Mouse (Mus musculus): Measurements from ENCODE around the gene Ffar1. TPM values are rescaled to one million over a fixed set of nuclear protein-coding genes. Genes with fewer than 3 reads are reported as not detected.

Gene Ffar1
- polyA plus RNA-seq, 1 experiment from 2014 or later, result not detected

DNA sequence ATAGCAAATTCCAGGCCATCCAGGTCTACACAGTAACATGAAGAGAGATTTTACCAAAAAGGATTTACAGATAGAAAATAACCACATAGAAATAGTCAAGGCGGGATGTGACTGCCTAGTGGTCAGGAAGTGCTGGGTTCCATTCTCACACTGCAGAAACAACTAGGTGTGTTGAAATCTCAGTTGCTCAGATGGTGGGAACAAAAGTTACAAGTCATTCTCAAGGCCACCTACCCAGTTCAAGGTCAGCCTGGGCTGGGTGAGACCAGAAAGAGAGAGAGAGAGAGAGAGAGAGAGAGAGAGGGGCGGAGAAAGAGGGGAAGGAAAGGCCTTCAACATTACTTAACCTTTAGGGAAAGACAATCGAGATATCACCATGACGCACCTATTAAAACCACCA, 25.5 kb upstream of the Ffar1 start:
- Histone ChIP-seq H3K4me2 (no peak overlapping the region), H3K27me3 (replicated peaks) (no peaks in the 10 kb centered on the region), H3K4me1 (replicated peaks) (no peaks in the 10 kb centered on the region), H3K9me3 (replicated peaks) (no peaks in the 10 kb centered on the region), H3K27ac (ENCODE audit: poor library complexity, severe bottlenecking) (no peak overlapping the region), H3K4me3 (no peak overlapping the region), H3K36me3 (no peaks in the 10 kb centered on the region), H3K9ac (no peak overlapping the region)
- WGBS, result 81% methylated on average over 4 of the region's 4 CpGs
- no peak for ATAC-seq (ENCODE audit: insufficient number of reproducible peaks, low FRiP score)

DNA sequence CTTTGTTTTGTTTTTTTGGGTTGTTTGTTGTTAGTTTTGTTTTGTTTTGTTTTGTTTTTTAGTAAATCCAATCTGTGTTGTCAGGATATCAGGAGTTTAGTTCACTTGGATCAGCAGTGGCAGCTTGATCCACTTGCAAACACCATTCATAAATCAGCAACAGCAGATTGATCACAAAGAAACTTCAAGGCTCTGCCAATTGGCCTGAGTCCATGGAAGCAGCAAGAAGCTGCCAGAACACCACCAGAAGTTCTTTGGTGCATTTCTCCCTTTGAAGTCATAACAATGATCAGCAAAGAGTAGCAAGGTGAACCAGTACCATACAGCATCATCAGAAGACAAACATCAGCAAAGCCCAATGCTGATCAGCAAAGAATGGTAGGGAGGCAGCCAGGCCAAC, 22.7 kb upstream of the Ffar1 start:
- Histone ChIP-seq H3K27me3 (replicated peaks) (0 out of 2 replicates have a peak, but pooled peaks cover 2% of the 10 kb centered on the region), H3K4me2 (no peak overlapping the region), H3K9me3 (replicated peaks) (no peaks in the 10 kb centered on the region), H3K9ac (no peak overlapping the region), H3K27ac (ENCODE audit: poor library complexity, severe bottlenecking) (no peak overlapping the region), H3K36me3 (no peaks in the 10 kb centered on the region), H3K4me1 (replicated peaks) (no peaks in the 10 kb centered on the region), H3K4me3 (no peak overlapping the region)
- no peak for ATAC-seq (ENCODE audit: insufficient number of reproducible peaks, low FRiP score)

DNA sequence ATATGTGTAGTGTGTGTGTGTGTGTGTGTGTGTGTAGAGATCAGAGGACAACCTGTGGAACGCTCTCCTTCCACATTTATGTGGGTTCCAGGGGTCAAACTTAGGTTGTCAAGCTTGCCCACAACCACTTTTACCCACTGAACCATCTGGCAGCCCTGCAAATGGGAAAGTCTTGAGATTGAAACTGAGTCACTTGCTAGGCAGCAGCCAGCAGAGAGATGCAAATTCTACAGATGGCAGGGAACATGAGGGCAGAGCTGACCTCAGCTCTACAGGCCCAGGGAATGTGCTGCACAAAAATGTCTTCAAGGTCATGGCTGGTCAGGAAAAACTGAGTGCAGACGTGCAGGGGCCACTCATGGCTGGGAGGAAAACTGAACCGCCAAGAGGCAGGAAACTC, 20.0 kb upstream of the Ffar1 start:
- ATAC-seq (ENCODE audit: insufficient number of reproducible peaks, low FRiP score), result no peak
- Histone ChIP-seq H3K27ac (ENCODE audit: poor library complexity, severe bottlenecking) (no peak overlapping the region), H3K36me3 (no peaks in the 10 kb centered on the region), H3K27me3 (replicated peaks) (0 out of 2 replicates have a peak, but pooled peaks cover 4% of the 10 kb centered on the region), H3K4me2 (no peak overlapping the region), H3K9me3 (replicated peaks) (no peaks in the 10 kb centered on the region), H3K9ac (no peak overlapping the region), H3K4me3 (no peak overlapping the region), H3K4me1 (replicated peaks) (no peaks in the 10 kb centered on the region)
- 65% methylated on average over 3 of the region's 3 CpGs for WGBS

GRCm38 (mm10) chr7:30880176-30880575, 18.8 kb upstream of the Ffar1 start, which contains the start of gene Cd22:
TSS of gene Cd22 (minus strand) at chr7:30880342.
- no peaks in the 10 kb centered on the region for H3K36me3 ChIP-seq
- no peak within 1 kb of the TSS for H3K27ac ChIP-seq (ENCODE audit: poor library complexity, severe bottlenecking)
- no peak within 1 kb of the TSS for H3K4me2 ChIP-seq
- peaks cover 4% of the 10 kb centered on the region; the same call in 1 of the 2 replicates for H3K27me3 ChIP-seq (replicated peaks)
- no peak within 1 kb of the TSS for H3K9ac ChIP-seq
- no peak for ATAC-seq (ENCODE audit: insufficient number of reproducible peaks, low FRiP score)
- H3K9me3 ChIP-seq (replicated peaks), result no peaks in the 10 kb centered on the region
- 46% methylated on average over 7 of the region's 7 CpGs for WGBS
- no peaks in the 10 kb centered on the region for H3K4me1 ChIP-seq (replicated peaks)
- no peak within 1 kb of the TSS for H3K4me3 ChIP-seq

DNA sequence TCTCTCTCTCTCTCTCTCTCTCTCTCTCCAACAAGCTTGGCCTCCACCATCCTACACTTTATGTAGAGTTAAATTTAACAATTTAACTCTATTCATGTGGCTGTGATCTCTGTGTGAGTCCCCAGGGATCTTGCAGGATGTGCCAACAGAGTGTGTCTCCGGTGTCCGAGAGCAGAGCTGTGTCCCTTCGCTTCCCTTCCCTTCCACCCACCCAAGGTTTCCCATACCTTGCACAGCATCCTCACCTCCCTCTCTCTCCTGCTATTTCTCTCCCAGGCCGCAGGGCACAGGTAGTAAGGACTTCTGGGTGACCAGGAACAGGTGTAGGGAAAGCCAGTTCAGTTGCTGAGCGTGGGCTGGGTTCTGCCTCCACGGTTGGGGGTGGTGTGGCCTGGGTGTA, 17.6 kb upstream of the Ffar1 start:
- no peaks in the 10 kb centered on the region for H3K4me1 ChIP-seq (replicated peaks)
- H3K36me3 ChIP-seq, result no peaks in the 10 kb centered on the region
- 69% methylated on average over 6 of the region's 6 CpGs for WGBS
- no peaks in the 10 kb centered on the region for H3K9me3 ChIP-seq (replicated peaks)
- no peak overlapping the region for H3K4me3 ChIP-seq
- H3K27me3 ChIP-seq (replicated peaks), result peaks cover 5% of the 10 kb centered on the region
- no peak for ATAC-seq (ENCODE audit: insufficient number of reproducible peaks, low FRiP score)
- no peak overlapping the region for H3K27ac ChIP-seq (ENCODE audit: poor library complexity, severe bottlenecking)
- H3K4me2 ChIP-seq, result no peak overlapping the region
- no peak overlapping the region for H3K9ac ChIP-seq

GRCm38 (mm10) chr7:30873083-30873482, 11.7 kb upstream of the Ffar1 start:
- Histone ChIP-seq H3K4me2 (peak overlapping the region; percentile 49), H3K9ac (no peak overlapping the region), H3K36me3 (no peaks in the 10 kb centered on the region), H3K27me3 (replicated peaks) (peaks cover 47% of the 10 kb centered on the region), H3K4me1 (replicated peaks) (no peaks in the 10 kb centered on the region), H3K4me3 (0 out of 2 replicates have a peak overlapping the region, but pooled peaks have one; percentile 3), H3K9me3 (replicated peaks) (no peaks in the 10 kb centered on the region), H3K27ac (ENCODE audit: poor library complexity, severe bottlenecking) (no peak overlapping the region)
- 19% methylated on average over 15 of the region's 15 CpGs for WGBS
- 0 out of 2 replicates have a peak, but pooled peaks have one; percentile 4 for ATAC-seq (ENCODE audit: insufficient number of reproducible peaks, low FRiP score)

- ATAC-seq (ENCODE audit: insufficient number of reproducible peaks, low FRiP score), result no peak
- peaks cover 12% of the 10 kb centered on the region for H3K4me1 ChIP-seq (replicated peaks)
- H3K27me3 ChIP-seq (replicated peaks), result peaks cover 62% of the 10 kb centered on the region
- no peaks in the 10 kb centered on the region for H3K36me3 ChIP-seq
- H3K4me3 ChIP-seq, result no peak overlapping the region
- no peak overlapping the region for H3K27ac ChIP-seq (ENCODE audit: poor library complexity, severe bottlenecking)
- no peak overlapping the region for H3K4me2 ChIP-seq
- no peaks in the 10 kb centered on the region for H3K9me3 ChIP-seq (replicated peaks)
- 38% methylated on average over 8 of the region's 8 CpGs for WGBS
- H3K9ac ChIP-seq, result no peak overlapping the region
Measured at GRCm38 (mm10) chr7:30863386-30863785, 2.0 kb upstream of the Ffar1 start.

GRCm38 (mm10) chr7:30859635-30860402, 1.5 kb downstream of the Ffar1 start:
- peak; percentile 47; the same call in 1 of the 2 replicates for ATAC-seq (ENCODE audit: insufficient number of reproducible peaks, low FRiP score)
- Histone ChIP-seq H3K9me3 (replicated peaks) (no peaks in the 10 kb centered on the region), H3K4me1 (replicated peaks) (peaks cover 18% of the 10 kb centered on the region), H3K4me2 (peak overlapping the region; percentile 60), H3K36me3 (no peaks in the 10 kb centered on the region), H3K27ac (ENCODE audit: poor library complexity, severe bottlenecking) (no peak overlapping the region), H3K4me3 (peak overlapping the region; percentile 19; the same call in 1 of the 2 replicates), H3K27me3 (replicated peaks) (peaks cover 55% of the 10 kb centered on the region), H3K9ac (0 out of 2 replicates have a peak overlapping the region, but pooled peaks have one; percentile 20)
- WGBS, result 7% methylated on average over 15 of the region's 16 CpGs

- no peak overlapping the region for H3K27ac ChIP-seq (ENCODE audit: poor library complexity, severe bottlenecking)
- H3K4me2 ChIP-seq, result peak overlapping the region; percentile 60; the same call in 1 of the 2 replicates
- no peak overlapping the region for H3K4me3 ChIP-seq
- no peaks in the 10 kb centered on the region for H3K36me3 ChIP-seq
- H3K4me1 ChIP-seq (replicated peaks), result peaks cover 21% of the 10 kb centered on the region
- no peak overlapping the region for H3K9ac ChIP-seq
- no peak for ATAC-seq (ENCODE audit: insufficient number of reproducible peaks, low FRiP score)
- H3K9me3 ChIP-seq (replicated peaks), result no peaks in the 10 kb centered on the region
- H3K27me3 ChIP-seq (replicated peaks), result peaks cover 52% of the 10 kb centered on the region
Measured at GRCm38 (mm10) chr7:30859290-30859634, 2.1 kb downstream of the Ffar1 start.

GRCm38 (mm10) chr7:30857746-30858145, 3.6 kb downstream of the Ffar1 start:
- Histone ChIP-seq H3K9me3 (replicated peaks) (no peaks in the 10 kb centered on the region), H3K36me3 (no peaks in the 10 kb centered on the region), H3K4me1 (replicated peaks) (peaks cover 14% of the 10 kb centered on the region), H3K27me3 (replicated peaks) (peaks cover 44% of the 10 kb centered on the region), H3K4me2 (no peak overlapping the region), H3K9ac (no peak overlapping the region), H3K4me3 (no peak overlapping the region), H3K27ac (ENCODE audit: poor library complexity, severe bottlenecking) (no peak overlapping the region)
- WGBS, result 74% methylated on average over 1 of the region's 1 CpGs
- ATAC-seq (ENCODE audit: insufficient number of reproducible peaks, low FRiP score), result no peak

DNA sequence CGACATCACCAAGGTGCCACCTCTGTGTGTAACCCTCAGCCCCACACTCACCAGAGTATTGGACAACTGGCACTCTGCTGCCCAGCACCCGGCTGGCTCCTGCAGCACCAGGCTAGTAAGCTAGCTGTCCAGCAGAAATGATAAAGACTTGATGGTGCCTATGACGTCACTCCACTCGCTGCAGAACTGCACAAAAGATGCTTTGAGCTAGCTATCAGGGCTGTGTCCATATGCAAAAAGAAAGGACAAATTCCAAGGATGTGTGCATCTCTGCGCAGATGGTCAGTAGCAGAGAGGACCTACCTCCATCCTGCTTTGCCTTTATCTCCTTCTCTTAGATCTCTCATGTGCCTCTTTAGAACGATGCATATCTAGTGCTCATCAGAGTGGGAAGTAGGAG, 5.3 kb downstream of the Ffar1 start, which contains the start of gene Ffar3:
Gene Ffar3, minus strand, starts transcription at position 101 of the 400 bp plus-strand sequence.
- H3K27me3 ChIP-seq (replicated peaks), result peaks cover 28% of the 10 kb centered on the region
- ATAC-seq (ENCODE audit: insufficient number of reproducible peaks, low FRiP score), result peak; percentile 20; the same call in 1 of the 2 replicates
- peaks cover 14% of the 10 kb centered on the region for H3K4me1 ChIP-seq (replicated peaks)
- WGBS, result 46% methylated on average over 6 of the region's 6 CpGs
- no peak within 1 kb of the TSS for H3K27ac ChIP-seq (ENCODE audit: poor library complexity, severe bottlenecking)
- H3K4me2 ChIP-seq, result no peak within 1 kb of the TSS
- no peak within 1 kb of the TSS for H3K9ac ChIP-seq
- no peak within 1 kb of the TSS for H3K4me3 ChIP-seq
- no peaks in the 10 kb centered on the region for H3K9me3 ChIP-seq (replicated peaks)
- H3K36me3 ChIP-seq, result no peaks in the 10 kb centered on the region
